Mouse (Mus musculus): ENCODE results near the gene Nup62.
"Not testable (repeated sequence)": the region's sequence is repeated elsewhere in the genome, so short reads cannot be mapped to it uniquely, and the experiment has no call there.

The Nup62 gene

GRCm38 (mm10) chr7:44863982-44864494, 48.1 kb downstream of the Nup62 start:
- DNase-seq (ENCODE audit: low read depth, low spot score), result no peak

GRCm38 (mm10) chr7:44864595-44865542, 49.0 kb downstream of the Nup62 start:
- DNase-seq (ENCODE audit: low read depth, low spot score), result no peak

- DNase-seq (ENCODE audit: low read depth, low spot score), result no peak
Observed at GRCm38 (mm10) chr7:44866276-44867009, 50.6 kb downstream of the Nup62 start.

- no peak for DNase-seq (ENCODE audit: low read depth, low spot score)
Observed at GRCm38 (mm10) chr7:44867010-44867702, 51.3 kb downstream of the Nup62 start.

- DNase-seq (ENCODE audit: low read depth, low spot score), result no peak
Observed at GRCm38 (mm10) chr7:44867802-44868201, 51.9 kb downstream of the Nup62 start.

GRCm38 (mm10) chr7:44868465-44868864, 52.6 kb downstream of the Nup62 start:
- no peak for DNase-seq (ENCODE audit: low read depth, low spot score)

GRCm38 (mm10) chr7:44868919-44869696, 53.2 kb downstream of the Nup62 start:
- DNase-seq (ENCODE audit: low read depth, low spot score), result peak; percentile 53

- DNase-seq (ENCODE audit: low read depth, low spot score), result peak; percentile 95
Observed at GRCm38 (mm10) chr7:44869697-44870528, 54.0 kb downstream of the Nup62 start, which contains the start of gene Ptov1. Gene Ptov1 (minus strand): TSS chr7:44869788.

GRCm38 (mm10) chr7:44870614-44871013, 54.7 kb downstream of the Nup62 start:
- DNase-seq (ENCODE audit: low read depth, low spot score), result no peak

GRCm38 (mm10) chr7:44871181-44871580, 55.3 kb downstream of the Nup62 start:
- no peak for DNase-seq (ENCODE audit: low read depth, low spot score)

- not testable (repeated sequence) for DNase-seq (ENCODE audit: low read depth, low spot score)
Observed at GRCm38 (mm10) chr7:44871774-44872173, 55.9 kb downstream of the Nup62 start.

GRCm38 (mm10) chr7:44877833-44878232, 61.9 kb downstream of the Nup62 start:
- DNase-seq (ENCODE audit: low read depth, low spot score), result no peak

All from forelimb bud, embryonic 11.5 days (tissue).